Mouse (Mus musculus) lung, postnatal 0 days (tissue): Measurements from ENCODE around the gene Sec61a2. TPM values are rescaled to one million over a fixed set of nuclear protein-coding genes. Genes with fewer than 3 reads are reported as not detected.
A peak's percentile ranks its signal among the peaks of the same experiment; 100 is the strongest.

ENCODE experiments used
- ATAC-seq: fragments of 200-750 bp; cut with Nextera tagmentation; 2 replicates; pipeline ENCODE4 v1.8.0; 2017; ENCODE audit warnings: moderate library complexity
- DNase-seq: peaks from one replicate; pipeline ENCODE4 v3.0.0-alpha.2; 2016; ENCODE audit warnings: low spot score
- H3K27ac ChIP-seq: fragments of 300-500 bp; sonication (generic); 2 replicates; pipeline ENCODE4 v1.5.1; 2014; ENCODE audit warnings: antibody characterized with exemption, mild to moderate bottlenecking, low read length, mixed read lengths
- H3K27me3 ChIP-seq: fragments of 300-500 bp; sonication (generic); replicated peaks from 2 replicates; pipeline ENCODE4 v1.6.1; 2014; ENCODE audit warnings: low read length, mixed read lengths; ENCODE audit not compliant: insufficient read depth
- H3K36me3 ChIP-seq: fragments of 300-500 bp; sonication (generic); 2 replicates; pipeline ENCODE4 v1.6.1; 2014; ENCODE audit warnings: low read length, mixed read lengths; ENCODE audit not compliant: insufficient read depth
- H3K4me1 ChIP-seq: fragments of 300-500 bp; sonication (generic); 2 replicates; pipeline ENCODE4 v1.6.1; 2014; ENCODE audit warnings: antibody characterized with exemption, low read depth, low read length, mixed read lengths; ENCODE audit not compliant: insufficient read depth
- H3K4me2 ChIP-seq: fragments of 300-500 bp; sonication (generic); replicated peaks from 2 replicates; pipeline ENCODE4 v1.6.1; 2014; ENCODE audit warnings: low read depth, mild to moderate bottlenecking, low read length, moderate library complexity, mixed read lengths
- H3K4me3 ChIP-seq: fragments of 300-500 bp; sonication (generic); 2 replicates; pipeline ENCODE4 v1.5.1; 2014; ENCODE audit warnings: low read depth, low read length
- H3K9ac ChIP-seq: fragments of 300-500 bp; sonication (generic); replicated peaks from 2 replicates; pipeline ENCODE4 v1.6.1; 2014; ENCODE audit warnings: low read depth, mild to moderate bottlenecking
- H3K9me3 ChIP-seq: fragments of 300-500 bp; sonication (generic); 2 replicates; pipeline ENCODE4 v1.6.1; 2016; ENCODE audit warnings: low read length, mixed read lengths
- CTCF ChIP-seq: IDR thresholded peaks from 2 replicates; pipeline ENCODE4 v1.5.1; 2016; ENCODE audit warnings: antibody characterized with exemption, mild to moderate bottlenecking
- EP300 ChIP-seq: IDR thresholded peaks from 2 replicates; pipeline ENCODE4 v1.6.1; 2016; ENCODE audit warnings: antibody characterized with exemption, mild to moderate bottlenecking, control low read depth
- WGBS: fragments of 180-500 bp; shearing (Covaris S2); extraction: QIAGEN DNeasy Blood & Tissue Kit; methylation state at CpG from one replicate; pipeline ENCODE4 v1.1.7; 2014; 5-methylcytosine and 5-hydroxymethylcytosine counted together
- polyA plus RNA-seq: library from polyadenylated mRNA; unstranded; fragments of >200 nt; fragmentation: Nextera tagmentation; extraction: Ambion mirVana; gene quantifications from 2 replicates; pipeline ENCODE4 v1.2.1, GENCODE M21; 2015

The Sec61a2 gene
- polyA plus RNA-seq, 1 experiment from 2014 or later: 19.2 TPM

- Histone ChIP-seq H3K4me2 (no peak overlapping the region), H3K27ac (no peak overlapping the region), H3K4me3 (no peak overlapping the region), H3K4me1 (no peaks in the 10 kb centered on the region), H3K27me3 (no peaks in the 10 kb centered on the region), H3K36me3 (no peaks in the 10 kb centered on the region), H3K9me3 (no peaks in the 10 kb centered on the region), H3K9ac (no peak overlapping the region)
- DNase-seq (no peak), ATAC-seq (no peak)
- 96% methylated on average over 5 of the region's 5 CpGs for WGBS
- TF ChIP-seq EP300 (no peak), CTCF (no peak)
These were observed 32.2 kb upstream of the Sec61a2 start for GRCm38 (mm10) chr2:5927481-5927880.

DNA sequence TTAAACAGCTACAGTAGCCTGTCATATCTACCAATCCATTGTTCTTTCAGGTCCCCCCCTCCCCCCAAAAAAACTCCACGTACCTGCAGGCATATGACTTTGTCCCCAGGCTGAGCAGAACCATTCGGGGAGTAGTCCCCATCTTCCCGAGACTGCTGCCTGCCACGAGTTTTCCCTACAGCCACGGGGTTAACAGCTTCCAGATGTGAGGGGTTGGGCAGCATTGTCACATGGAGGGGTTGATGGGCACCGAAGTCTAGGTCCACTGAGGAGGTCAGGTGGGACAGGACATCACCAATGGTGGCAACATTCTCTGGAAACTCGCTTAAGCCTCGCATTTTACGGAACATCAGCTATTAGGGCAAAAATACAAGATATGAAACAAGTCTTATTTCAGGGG lies 28.6 kb upstream of the Sec61a2 start:
- no peak overlapping the region for H3K4me2 ChIP-seq
- no peaks in the 10 kb centered on the region for H3K36me3 ChIP-seq
- no peak overlapping the region for H3K4me3 ChIP-seq
- DNase-seq (no peak), ATAC-seq (no peak)
- H3K4me1 ChIP-seq: no peaks in the 10 kb centered on the region
- H3K9me3 ChIP-seq: no peaks in the 10 kb centered on the region
- H3K27ac ChIP-seq: no peak overlapping the region
- 67% methylated on average over 9 of the region's 9 CpGs for WGBS
- no peak for TF ChIP-seq CTCF
- no peak for TF ChIP-seq EP300
- no peaks in the 10 kb centered on the region for H3K27me3 ChIP-seq
- no peak overlapping the region for H3K9ac ChIP-seq

GRCm38 (mm10) chr2:5922823-5923222 lies 27.6 kb upstream of the Sec61a2 start:
- DNase-seq (no peak), ATAC-seq (no peak)
- H3K9me3 ChIP-seq: no peaks in the 10 kb centered on the region
- H3K9ac ChIP-seq: no peak overlapping the region
- no peak overlapping the region for H3K4me2 ChIP-seq
- H3K36me3 ChIP-seq: no peaks in the 10 kb centered on the region
- 91% methylated on average over 6 of the region's 6 CpGs for WGBS
- no peak overlapping the region for H3K4me3 ChIP-seq
- H3K27me3 ChIP-seq: no peaks in the 10 kb centered on the region
- no peak overlapping the region for H3K27ac ChIP-seq
- TF ChIP-seq CTCF (no peak), EP300 (no peak)
- no peaks in the 10 kb centered on the region for H3K4me1 ChIP-seq

GRCm38 (mm10) chr2:5911282-5911965 lies 16.2 kb upstream of the Sec61a2 start:
- no peak overlapping the region for H3K4me3 ChIP-seq
- TF ChIP-seq EP300 (no peak), CTCF (no peak)
- H3K27me3 ChIP-seq: no peaks in the 10 kb centered on the region
- DNase-seq (no peak), ATAC-seq (no peak)
- no peak overlapping the region for H3K4me2 ChIP-seq
- H3K27ac ChIP-seq: no peak overlapping the region
- H3K9ac ChIP-seq: no peak overlapping the region
- no peaks in the 10 kb centered on the region for H3K4me1 ChIP-seq
- H3K36me3 ChIP-seq: no peaks in the 10 kb centered on the region
- WGBS: 61% methylated on average over 16 of the region's 16 CpGs
- H3K9me3 ChIP-seq: no peaks in the 10 kb centered on the region

- WGBS: 57% methylated on average over 3 of the region's 3 CpGs
- Histone ChIP-seq H3K4me2 (no peak overlapping the region), H3K36me3 (no peaks in the 10 kb centered on the region), H3K4me1 (no peaks in the 10 kb centered on the region), H3K27ac (no peak overlapping the region), H3K27me3 (no peaks in the 10 kb centered on the region), H3K4me3 (no peak overlapping the region), H3K9me3 (no peaks in the 10 kb centered on the region), H3K9ac (no peak overlapping the region)
- peak; percentile 39 for DNase-seq
- TF ChIP-seq CTCF (peak; percentile 77), EP300 (no peak)
- no peak for ATAC-seq
These were observed 11.4 kb upstream of the Sec61a2 start for GRCm38 (mm10) chr2:5906625-5907024.

DNA sequence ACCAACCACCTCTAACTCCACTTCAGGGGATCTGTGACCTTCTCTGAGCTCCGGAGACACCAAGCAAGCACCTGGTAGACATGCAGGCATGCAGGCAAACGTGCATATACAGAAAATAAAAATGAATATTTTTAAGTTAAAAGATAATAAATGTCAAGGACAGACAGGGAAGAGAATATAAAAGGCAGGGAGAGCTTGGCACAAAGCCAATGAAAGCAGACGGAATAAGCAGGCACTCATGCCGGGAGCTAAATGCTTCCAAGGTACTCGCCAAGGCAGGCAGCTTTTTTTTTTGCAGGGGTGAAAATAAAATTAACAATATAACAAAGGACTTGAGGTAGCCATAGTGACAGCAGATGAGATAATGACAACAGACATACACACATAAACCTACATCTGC lies 10.9 kb upstream of the Sec61a2 start:
- WGBS: 22% methylated on average over 5 of the region's 5 CpGs
- no peak overlapping the region for H3K4me2 ChIP-seq
- DNase-seq: peak; percentile 22

GRCm38 (mm10) chr2:5900145-5900544 lies 4.9 kb upstream of the Sec61a2 start:
- H3K4me2 ChIP-seq: no peak overlapping the region
- 60% methylated on average over 5 of the region's 5 CpGs for WGBS
- ATAC-seq (no peak), DNase-seq (peak; percentile 60)
- no peak for TF ChIP-seq EP300
- TF ChIP-seq CTCF: peak; percentile 70
- H3K27ac ChIP-seq: no peak overlapping the region
- H3K9me3 ChIP-seq: no peaks in the 10 kb centered on the region
- H3K4me1 ChIP-seq: no peaks in the 10 kb centered on the region
- no peak overlapping the region for H3K4me3 ChIP-seq
- H3K27me3 ChIP-seq: no peaks in the 10 kb centered on the region
- H3K9ac ChIP-seq: no peak overlapping the region
- H3K36me3 ChIP-seq: no peaks in the 10 kb centered on the region

More for the DNA sequence above, 10.9 kb upstream of the Sec61a2 start:
- Histone ChIP-seq H3K9ac (no peak overlapping the region), H3K4me1 (no peaks in the 10 kb centered on the region), H3K27me3 (no peaks in the 10 kb centered on the region), H3K9me3 (no peaks in the 10 kb centered on the region), H3K27ac (no peak overlapping the region), H3K4me3 (no peak overlapping the region), H3K36me3 (no peaks in the 10 kb centered on the region)
- TF ChIP-seq CTCF (no peak), EP300 (no peak)
- no peak for ATAC-seq
